Mouse (Mus musculus): ENCODE data around the gene Ccr5.

Gene Ccr5

GRCm38 (mm10) chr9:124143678-124144077 is 22.3 kb downstream of the Ccr5 start:
- DNase-seq = no peak

- no peak for DNase-seq
Observed at GRCm38 (mm10) chr9:124146307-124146706, 25.0 kb downstream of the Ccr5 start.
